Mouse (Mus musculus) ES-Bruce4 (cell line): ENCODE measurements around the gene Hrct1. TPM values are rescaled to one million over a fixed set of nuclear protein-coding genes. Genes with fewer than 3 reads are reported as not detected.

Experiments used
- H3K27ac ChIP-seq: 2 replicates; pipeline ENCODE4 v1.5.1; 2012; ENCODE audit warnings: low read length, inconsistent platforms; ENCODE audit not compliant: insufficient read depth
- H3K27me3 ChIP-seq: 2 replicates; pipeline ENCODE4 v1.6.1; 2012; ENCODE audit warnings: mild to moderate bottlenecking, low read length, inconsistent platforms; ENCODE audit not compliant: control insufficient read depth, poor library complexity, insufficient read depth, severe bottlenecking
- H3K36me3 ChIP-seq: 2 replicates; pipeline ENCODE4 v1.6.1; 2012; ENCODE audit warnings: inconsistent platforms, mild to moderate bottlenecking, low read length, moderate library complexity; ENCODE audit not compliant: control insufficient read depth, poor library complexity, insufficient read depth, severe bottlenecking
- H3K4me1 ChIP-seq: one replicate; pipeline ENCODE4 v1.8.1; 2011; ENCODE audit warnings: low read length; ENCODE audit not compliant: control insufficient read depth, insufficient read depth
- H3K4me3 ChIP-seq: 2 replicates; pipeline ENCODE4 v1.5.1; 2011; ENCODE audit warnings: low read depth, mild to moderate bottlenecking, low read length
- H3K9ac ChIP-seq: 2 replicates; pipeline ENCODE4 v1.6.1; 2012; ENCODE audit warnings: low read depth, mild to moderate bottlenecking, inconsistent platforms; ENCODE audit not compliant: poor library complexity, severe bottlenecking
- H3K9me3 ChIP-seq: replicated peaks from 2 replicates; pipeline ENCODE4 v1.6.1; 2012; ENCODE audit warnings: mild to moderate bottlenecking, low read length, inconsistent platforms; ENCODE audit not compliant: control insufficient read depth, poor library complexity, insufficient read depth, severe bottlenecking
- CTCF ChIP-seq: IDR thresholded peaks from one replicate; pipeline ENCODE4 v1.8.1; 2011; ENCODE audit warnings: low read depth, low read length
- EP300 ChIP-seq: IDR thresholded peaks from 2 replicates; pipeline ENCODE4 v1.6.1; 2011; ENCODE audit warnings: low read depth, low read length; ENCODE audit not compliant: insufficient read depth
- POLR2A ChIP-seq: IDR thresholded peaks from one replicate; pipeline ENCODE4 v1.8.1; 2011; ENCODE audit warnings: low read length; ENCODE audit not compliant: insufficient read depth
- polyA plus RNA-seq: library from polyadenylated mRNA; stranded (reverse); fragments of >200 nt; gene quantifications from 2 replicates; pipeline ENCODE4 v1.2.4, GENCODE M21; 2011; ENCODE audit warnings: low read depth; ENCODE audit not compliant: missing spikeins, insufficient read depth, insufficient read length

Gene Hrct1
- polyA plus RNA-seq, 1 experiment: not detected

DNA sequence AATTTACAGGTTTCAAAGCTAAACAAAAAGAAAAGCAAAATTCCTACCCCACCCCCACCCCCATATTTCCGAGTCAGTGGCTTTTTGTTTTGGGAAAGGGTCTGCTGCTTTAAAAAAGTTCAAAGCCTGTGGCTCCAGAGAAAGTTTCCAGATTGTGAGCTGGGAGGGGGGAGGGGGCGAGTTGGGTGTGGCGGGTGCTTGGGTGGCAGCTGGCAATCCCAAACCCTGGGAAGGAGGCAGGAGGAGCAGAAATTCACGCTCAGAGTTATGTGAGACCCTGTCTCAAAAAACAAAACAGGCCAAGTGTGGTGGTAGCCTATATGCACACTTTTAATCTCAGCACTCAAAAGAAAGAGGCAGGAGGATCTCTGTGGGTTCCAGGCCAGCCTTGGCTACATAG lies 15.6 kb downstream of the Hrct1 start:
- no peak overlapping the region for H3K9ac ChIP-seq
- no peak overlapping the region for H3K27ac ChIP-seq
- no peak overlapping the region for H3K4me3 ChIP-seq
- TF ChIP-seq EP300: no peak
- no peak for TF ChIP-seq CTCF
- no peak for TF ChIP-seq POLR2A
- H3K4me1 ChIP-seq: peaks cover 2% of the 10 kb centered on the region
- H3K9me3 ChIP-seq: no peaks in the 10 kb centered on the region
- H3K36me3 ChIP-seq: no peaks in the 10 kb centered on the region
- no peaks in the 10 kb centered on the region for H3K27me3 ChIP-seq

DNA sequence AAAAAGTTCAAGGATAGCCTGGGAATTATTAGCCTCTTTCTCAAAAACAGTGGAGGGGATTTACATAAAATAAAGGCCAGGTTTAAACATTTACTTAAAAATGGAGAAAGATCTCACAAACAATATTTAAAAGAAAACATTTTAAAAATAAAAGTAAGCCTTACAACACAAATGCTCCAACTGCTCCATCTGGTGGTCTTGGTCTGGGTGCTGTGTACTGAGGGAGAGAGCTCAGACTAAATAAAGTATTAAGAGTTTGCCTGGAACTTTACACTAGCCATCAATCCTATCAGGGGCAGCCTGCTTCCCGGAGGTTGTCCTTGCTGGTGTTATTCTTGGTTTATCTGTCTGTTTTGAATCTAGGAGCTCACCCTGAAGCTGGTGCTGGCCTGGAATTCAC lies 16.1 kb downstream of the Hrct1 start:
- Histone ChIP-seq H3K4me1 (peaks cover 2% of the 10 kb centered on the region), H3K9ac (no peak overlapping the region), H3K4me3 (no peak overlapping the region), H3K36me3 (no peaks in the 10 kb centered on the region), H3K27me3 (no peaks in the 10 kb centered on the region), H3K9me3 (no peaks in the 10 kb centered on the region), H3K27ac (no peak overlapping the region)
- TF ChIP-seq POLR2A (no peak), EP300 (no peak), CTCF (no peak)

DNA sequence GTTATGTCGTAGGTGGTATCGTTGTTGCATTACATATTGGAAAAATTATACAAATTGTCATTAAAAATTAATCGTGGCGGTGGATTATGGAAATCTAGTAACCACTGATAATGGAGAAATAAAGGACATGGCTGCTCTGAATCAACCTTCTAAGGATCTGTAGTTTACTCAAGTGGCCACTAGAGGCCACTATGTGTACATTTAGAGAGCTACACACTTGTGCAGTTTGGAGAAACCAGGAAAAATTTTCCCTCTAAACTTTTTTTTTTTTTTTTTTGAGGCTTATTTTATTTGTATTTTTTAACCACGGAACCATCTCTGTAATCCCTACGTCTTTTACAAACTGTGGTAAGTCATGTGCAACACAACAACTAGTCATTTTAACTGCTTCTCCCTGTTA lies 18.2 kb downstream of the Hrct1 start:
- no peaks in the 10 kb centered on the region for H3K27me3 ChIP-seq
- H3K9me3 ChIP-seq: no peaks in the 10 kb centered on the region
- peaks cover 2% of the 10 kb centered on the region for H3K4me1 ChIP-seq
- H3K4me3 ChIP-seq: no peak overlapping the region
- H3K9ac ChIP-seq: no peak overlapping the region
- no peaks in the 10 kb centered on the region for H3K36me3 ChIP-seq
- TF ChIP-seq CTCF (no peak), EP300 (no peak)
- no peak overlapping the region for H3K27ac ChIP-seq

DNA sequence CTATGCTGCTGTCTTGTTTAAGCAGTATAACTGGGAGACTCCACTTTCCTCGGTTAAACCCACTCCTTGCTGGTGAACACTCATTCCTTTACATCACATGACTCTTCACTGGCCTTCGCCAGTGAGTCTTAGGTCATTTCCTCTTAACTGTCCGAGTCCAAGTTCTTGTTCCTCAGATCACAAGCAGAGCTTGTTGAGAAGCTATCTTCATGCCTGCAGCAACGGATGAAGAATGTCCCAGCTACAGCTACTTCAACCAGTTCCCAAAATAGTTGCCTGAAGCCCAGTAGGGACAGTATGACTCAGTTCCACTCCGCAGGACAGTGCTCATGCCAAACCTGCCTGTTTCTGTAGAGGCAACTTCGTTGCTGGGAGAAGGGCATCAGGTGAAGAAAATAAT lies 30.2 kb downstream of the Hrct1 start:
- Histone ChIP-seq H3K4me1 (no peaks in the 10 kb centered on the region), H3K9ac (no peak overlapping the region), H3K4me3 (no peak overlapping the region), H3K27ac (no peak overlapping the region), H3K27me3 (no peaks in the 10 kb centered on the region), H3K36me3 (no peaks in the 10 kb centered on the region), H3K9me3 (no peaks in the 10 kb centered on the region)
- TF ChIP-seq EP300 (no peak), CTCF (no peak), POLR2A (no peak)

DNA sequence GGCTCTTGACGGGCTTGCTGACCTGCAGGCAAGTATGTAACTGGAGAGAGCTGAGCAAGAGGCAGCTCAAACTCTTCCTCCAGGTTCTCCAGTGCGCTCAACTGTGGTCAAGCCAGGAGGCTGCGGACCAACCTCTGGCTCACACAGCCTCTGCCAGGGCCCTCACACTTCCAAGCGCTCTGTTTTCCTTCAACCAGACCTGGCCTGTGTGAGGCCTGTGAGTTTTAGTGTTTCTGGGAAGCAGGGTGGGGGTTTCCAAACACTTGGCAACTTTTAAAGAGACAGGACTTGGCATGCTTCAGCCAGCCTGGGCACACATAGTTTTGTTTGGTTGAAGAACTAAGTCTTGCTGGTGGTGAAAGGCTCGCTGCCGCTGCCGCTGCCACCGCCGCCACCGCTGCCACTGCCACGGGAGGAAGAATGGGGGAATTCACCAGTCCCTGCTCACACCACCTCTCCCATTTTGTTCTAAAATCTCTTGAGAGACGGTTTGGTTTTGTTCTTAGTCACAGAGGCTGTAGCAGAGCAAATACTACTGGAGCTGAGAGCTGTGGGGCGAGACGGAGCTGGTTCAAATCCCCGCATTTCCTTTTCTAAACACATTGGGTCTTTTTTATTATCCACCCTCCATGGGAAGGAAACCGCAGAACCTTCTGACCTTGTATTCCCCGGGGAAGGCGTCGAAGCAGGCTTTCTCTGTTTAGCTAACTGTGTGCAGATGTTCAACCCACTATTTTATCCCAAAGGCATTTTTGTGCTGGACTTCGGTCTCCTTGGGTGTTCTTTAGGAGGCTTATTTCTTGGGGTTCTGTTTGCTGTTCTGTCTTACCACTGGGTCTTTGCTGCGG lies 32.8 kb downstream of the Hrct1 start:
- Histone ChIP-seq H3K27ac (no peak overlapping the region), H3K4me1 (no peaks in the 10 kb centered on the region), H3K4me3 (no peak overlapping the region), H3K9ac (no peak overlapping the region), H3K9me3 (no peaks in the 10 kb centered on the region), H3K27me3 (no peaks in the 10 kb centered on the region), H3K36me3 (no peaks in the 10 kb centered on the region)
- no peak for TF ChIP-seq EP300
- no peak for TF ChIP-seq CTCF
- TF ChIP-seq POLR2A: no peak

DNA sequence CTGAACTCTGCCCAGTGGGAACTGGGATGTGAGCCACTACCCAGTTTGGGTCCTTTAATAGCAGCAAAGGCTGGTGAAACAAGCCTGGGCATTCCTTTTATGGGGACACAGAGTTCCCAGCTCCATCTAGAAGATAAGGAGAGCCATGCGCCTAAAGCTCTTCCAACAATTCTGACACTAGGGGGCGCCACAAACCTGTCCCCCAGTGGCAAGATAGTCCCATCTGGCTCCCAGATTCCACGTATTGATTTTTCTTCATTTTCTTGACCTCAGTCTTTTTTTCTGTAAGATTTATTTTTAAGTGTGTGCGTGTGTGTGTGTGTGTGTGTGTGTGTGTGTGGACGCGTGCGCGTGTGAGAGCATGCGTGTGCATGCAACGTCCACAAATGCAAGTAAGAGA lies 33.5 kb downstream of the Hrct1 start:
- Histone ChIP-seq H3K4me3 (no peak overlapping the region), H3K36me3 (no peaks in the 10 kb centered on the region), H3K9ac (no peak overlapping the region), H3K9me3 (no peaks in the 10 kb centered on the region), H3K4me1 (no peaks in the 10 kb centered on the region), H3K27me3 (no peaks in the 10 kb centered on the region), H3K27ac (no peak overlapping the region)
- TF ChIP-seq EP300 (no peak), CTCF (peak; percentile 74), POLR2A (no peak)
